Mouse (Mus musculus): ENCODE measurements around the gene Hesx1. TPM values are rescaled to one million over a fixed set of nuclear protein-coding genes. Genes with fewer than 3 reads are reported as not detected.
A peak's percentile ranks its signal among the peaks of the same experiment; 100 is the strongest.
"Not testable (repeated sequence)": the region's sequence is repeated elsewhere in the genome, so short reads cannot be mapped to it uniquely, and the experiment has no call there.

Hesx1 gene
- polyA plus RNA-seq (2012; rRNA removed), result not detected in 2 replicates

GRCm38 (mm10) chr14:26994211-26994741 is at the start of gene Hesx1:
Hesx1 (plus strand) TSS chr14:26994416.
- TF ChIP-seq CTCF (IDR thresholded peaks at IDR 0.05; ENCODE audit: extremely low read depth, insufficient read depth, low read length), result 0 out of 2 replicates have a peak, but pooled peaks have one; percentile 9
- no peak for TF ChIP-seq POLR2A (IDR thresholded peaks at IDR 0.05; ENCODE audit: extremely low read depth, insufficient read depth, low read length)
- Histone ChIP-seq H3K4me1 (ENCODE audit: control insufficient read depth, insufficient read depth, low read length) (no peaks in the 10 kb centered on the region), H3K4me3 (ENCODE audit: insufficient read depth, low read length) (peak within 1 kb of the TSS; percentile 32; the same call in 1 of the 2 replicates), H3K27ac (ENCODE audit: insufficient read depth, low read length) (no peak within 1 kb of the TSS)

GRCm38 (mm10) chr14:26956139-26956538 is 38.1 kb upstream of the Hesx1 start:
- not testable (repeated sequence) for H3K4me1 ChIP-seq (ENCODE audit: control insufficient read depth, insufficient read depth, low read length); H3K4me3 ChIP-seq (ENCODE audit: insufficient read depth, low read length); H3K27ac ChIP-seq (ENCODE audit: insufficient read depth, low read length)

DNA sequence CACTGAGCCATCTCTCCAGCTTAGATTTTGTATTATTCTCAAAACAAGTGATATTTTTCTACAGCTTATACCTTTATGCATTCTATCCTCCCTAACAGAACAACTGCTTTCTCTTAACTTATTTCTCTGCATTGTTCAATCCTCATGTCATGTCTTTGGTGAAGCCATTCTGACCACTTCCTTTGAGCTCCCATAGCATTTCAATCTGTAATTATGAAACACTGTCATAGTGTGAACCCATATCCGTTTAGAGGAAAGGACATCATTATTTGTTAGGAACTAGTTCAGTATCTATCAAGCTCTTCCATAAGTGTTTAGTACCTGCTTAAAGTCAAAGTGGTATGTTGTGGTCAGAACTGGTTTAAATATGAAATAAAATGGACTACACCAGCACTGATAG is 33.7 kb upstream of the Hesx1 start:
- TF ChIP-seq POLR2A (IDR thresholded peaks at IDR 0.05; ENCODE audit: extremely low read depth, insufficient read depth, low read length) (no peak), CTCF (IDR thresholded peaks at IDR 0.05; ENCODE audit: extremely low read depth, insufficient read depth, low read length) (no peak)
- Histone ChIP-seq H3K4me3 (ENCODE audit: insufficient read depth, low read length) (no peak overlapping the region), H3K4me1 (ENCODE audit: control insufficient read depth, insufficient read depth, low read length) (no peaks in the 10 kb centered on the region), H3K27ac (ENCODE audit: insufficient read depth, low read length) (no peak overlapping the region)

DNA sequence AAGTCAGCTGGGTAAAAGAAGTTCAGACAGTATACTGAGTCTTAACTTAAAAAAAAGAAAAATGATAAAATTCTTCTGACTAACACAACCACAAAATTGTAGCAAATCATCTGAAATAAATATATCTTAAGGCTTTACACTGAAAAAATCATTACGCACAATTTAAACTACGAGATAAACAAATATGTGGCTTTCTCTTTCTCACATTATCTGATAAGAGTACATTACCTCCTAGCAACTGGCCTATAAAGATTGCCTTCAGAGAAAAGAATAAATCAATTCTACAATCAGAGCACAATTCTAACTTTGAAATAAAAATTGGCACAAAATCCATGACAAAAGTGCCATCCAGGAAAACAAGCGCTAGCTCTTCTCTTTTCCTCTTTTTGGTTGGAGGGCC is 25.1 kb upstream of the Hesx1 start:
- Histone ChIP-seq H3K27ac (ENCODE audit: insufficient read depth, low read length) (no peak overlapping the region), H3K4me3 (ENCODE audit: insufficient read depth, low read length) (peak overlapping the region; percentile 77; the same call in 1 of the 2 replicates), H3K4me1 (ENCODE audit: control insufficient read depth, insufficient read depth, low read length) (peaks cover 4% of the 10 kb centered on the region; the same call in 1 of the 2 replicates)
- TF ChIP-seq CTCF (IDR thresholded peaks at IDR 0.05; ENCODE audit: extremely low read depth, insufficient read depth, low read length), result no peak
- TF ChIP-seq POLR2A (IDR thresholded peaks at IDR 0.05; ENCODE audit: extremely low read depth, insufficient read depth, low read length), result no peak

- TF ChIP-seq POLR2A (IDR thresholded peaks at IDR 0.05; ENCODE audit: extremely low read depth, insufficient read depth, low read length) (peak; percentile 71; the same call in 1 of the 2 replicates), CTCF (IDR thresholded peaks at IDR 0.05; ENCODE audit: extremely low read depth, insufficient read depth, low read length) (no peak)
- peak overlapping the region; percentile 84 for H3K27ac ChIP-seq (ENCODE audit: insufficient read depth, low read length)
- peaks cover 4% of the 10 kb centered on the region; the same call in 1 of the 2 replicates for H3K4me1 ChIP-seq (ENCODE audit: control insufficient read depth, insufficient read depth, low read length)
- H3K4me3 ChIP-seq (ENCODE audit: insufficient read depth, low read length), result peak overlapping the region; percentile 77
These were observed 24.3 kb upstream of the Hesx1 start for GRCm38 (mm10) chr14:26969856-26970407.

GRCm38 (mm10) chr14:26970439-26970932 is 23.7 kb upstream of the Hesx1 start:
- peak overlapping the region; percentile 77 for H3K4me3 ChIP-seq (ENCODE audit: insufficient read depth, low read length)
- H3K4me1 ChIP-seq (ENCODE audit: control insufficient read depth, insufficient read depth, low read length), result peaks cover 4% of the 10 kb centered on the region; the same call in 1 of the 2 replicates
- peak; percentile 75; the same call in 1 of the 2 replicates for TF ChIP-seq POLR2A (IDR thresholded peaks at IDR 0.05; ENCODE audit: extremely low read depth, insufficient read depth, low read length)
- no peak for TF ChIP-seq CTCF (IDR thresholded peaks at IDR 0.05; ENCODE audit: extremely low read depth, insufficient read depth, low read length)
- H3K27ac ChIP-seq (ENCODE audit: insufficient read depth, low read length), result peak overlapping the region; percentile 84

- peaks cover 4% of the 10 kb centered on the region; the same call in 1 of the 2 replicates for H3K4me1 ChIP-seq (ENCODE audit: control insufficient read depth, insufficient read depth, low read length)
- TF ChIP-seq CTCF (IDR thresholded peaks at IDR 0.05; ENCODE audit: extremely low read depth, insufficient read depth, low read length) (no peak), POLR2A (IDR thresholded peaks at IDR 0.05; ENCODE audit: extremely low read depth, insufficient read depth, low read length) (no peak)
These were observed 23.0 kb upstream of the Hesx1 start, which contains the start of gene Appl1 for GRCm38 (mm10) chr14:26971106-26971789. Appl1 (minus strand) TSS chr14:26971232.

GRCm38 (mm10) chr14:26973089-26973488 is 21.1 kb upstream of the Hesx1 start:
- Histone ChIP-seq H3K27ac (ENCODE audit: insufficient read depth, low read length) (no peak overlapping the region), H3K4me1 (ENCODE audit: control insufficient read depth, insufficient read depth, low read length) (peaks cover 2% of the 10 kb centered on the region; the same call in 1 of the 2 replicates), H3K4me3 (ENCODE audit: insufficient read depth, low read length) (no peak overlapping the region)
- no peak for TF ChIP-seq POLR2A (IDR thresholded peaks at IDR 0.05; ENCODE audit: extremely low read depth, insufficient read depth, low read length)
- no peak for TF ChIP-seq CTCF (IDR thresholded peaks at IDR 0.05; ENCODE audit: extremely low read depth, insufficient read depth, low read length)

More at GRCm38 (mm10) chr14:26971106-26971789, 23.0 kb upstream of the Hesx1 start, which contains the start of gene Appl1:
- peak within 1 kb of the TSS; percentile 84 for H3K27ac ChIP-seq (ENCODE audit: insufficient read depth, low read length)
- peak within 1 kb of the TSS; percentile 77 for H3K4me3 ChIP-seq (ENCODE audit: insufficient read depth, low read length)

DNA sequence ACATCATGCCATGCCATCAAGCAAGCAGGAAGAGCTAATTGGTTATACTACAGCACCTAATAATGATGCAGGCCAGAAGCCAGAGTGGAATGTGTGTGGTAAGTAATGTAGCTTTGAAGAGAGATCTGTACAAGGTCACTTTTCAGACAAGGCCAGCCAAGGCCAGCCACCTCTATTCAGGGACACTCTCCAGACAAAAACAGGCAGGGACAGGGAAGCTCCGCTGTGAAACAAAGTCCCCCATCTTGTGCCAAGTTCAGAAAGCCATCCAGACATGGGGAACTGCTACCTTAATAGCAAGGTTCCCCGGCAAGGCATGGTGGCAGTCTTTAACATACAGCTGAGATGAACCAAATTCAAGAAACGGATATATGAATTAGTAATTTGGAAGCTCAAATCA is 18.7 kb upstream of the Hesx1 start:
- no peak for TF ChIP-seq POLR2A (IDR thresholded peaks at IDR 0.05; ENCODE audit: extremely low read depth, insufficient read depth, low read length)
- TF ChIP-seq CTCF (IDR thresholded peaks at IDR 0.05; ENCODE audit: extremely low read depth, insufficient read depth, low read length), result no peak
- Histone ChIP-seq H3K27ac (ENCODE audit: insufficient read depth, low read length) (no peak overlapping the region), H3K4me3 (ENCODE audit: insufficient read depth, low read length) (no peak overlapping the region), H3K4me1 (ENCODE audit: control insufficient read depth, insufficient read depth, low read length) (no peaks in the 10 kb centered on the region; the same call in 1 of the 2 replicates)
